Mouse (Mus musculus): ENCODE measurements around the gene Dlx2. TPM values are rescaled to one million over a fixed set of nuclear protein-coding genes. Genes with fewer than 3 reads are reported as not detected.

Dlx2 gene
- total and polyA plus RNA-seq, 3 experiments: not detected

- H3K27me3 ChIP-seq (ENCODE audit: insufficient read depth, low read length): peaks cover 90% of the 10 kb centered on the region
- H3K36me3 ChIP-seq (replicated peaks): no peaks in the 10 kb centered on the region
- peaks cover 55% of the 10 kb centered on the region for H3K4me1 ChIP-seq (ENCODE audit: insufficient read depth, low read depth, low read length)
- peak overlapping the region; percentile 64; the same call in 1 of the 2 replicates for H3K4me3 ChIP-seq (ENCODE audit: low read depth, low read length)
- no peak for ATAC-seq (ENCODE audit: extremely low read depth, insufficient number of reproducible peaks, low FRiP score, poor library complexity, severe bottlenecking)
- DNase-seq (ENCODE audit: low spot score): no peak
- TF ChIP-seq TAL1 (conservative IDR thresholded peaks at IDR 0.05; ENCODE audit: low read depth, low read length) (no peak), GATA1 (IDR thresholded peaks at IDR 0.05; ENCODE audit: borderline replicate concordance, low read length) (no peak), CTCF (IDR thresholded peaks at IDR 0.05; ENCODE audit: low read depth, low read length) (no peak), GATA2 (IDR thresholded peaks at IDR 0.05; ENCODE audit: borderline replicate concordance, low read depth, low read length) (no peak), POLR2AphosphoS5 (IDR thresholded peaks at IDR 0.05; ENCODE audit: insufficient replicate concordance, low read depth, low read length) (no peak)
- H3K9me3 ChIP-seq (replicated peaks): peaks cover 22% of the 10 kb centered on the region
Observed at GRCm38 (mm10) chr2:71542816-71543301, 3.7 kb downstream of the Dlx2 start.

GRCm38 (mm10) chr2:71542227-71542815, 4.2 kb downstream of the Dlx2 start:
- H3K27me3 ChIP-seq (ENCODE audit: insufficient read depth, low read length): peaks cover 95% of the 10 kb centered on the region
- H3K9me3 ChIP-seq (replicated peaks): peaks cover 22% of the 10 kb centered on the region
- no peaks in the 10 kb centered on the region for H3K36me3 ChIP-seq (replicated peaks)
- H3K4me3 ChIP-seq (ENCODE audit: low read depth, low read length): peak overlapping the region; percentile 64; the same call in 1 of the 2 replicates
- peaks cover 57% of the 10 kb centered on the region for H3K4me1 ChIP-seq (ENCODE audit: insufficient read depth, low read depth, low read length)
- TF ChIP-seq CTCF (IDR thresholded peaks at IDR 0.05; ENCODE audit: low read depth, low read length): no peak
- no peak for TF ChIP-seq POLR2AphosphoS5 (IDR thresholded peaks at IDR 0.05; ENCODE audit: insufficient replicate concordance, low read depth, low read length)
- TF ChIP-seq GATA2 (IDR thresholded peaks at IDR 0.05; ENCODE audit: borderline replicate concordance, low read depth, low read length): no peak
- ATAC-seq (ENCODE audit: extremely low read depth, insufficient number of reproducible peaks, low FRiP score, poor library complexity, severe bottlenecking) (no peak), DNase-seq (ENCODE audit: low spot score) (no peak)

GRCm38 (mm10) chr2:71541418-71542226, 4.9 kb downstream of the Dlx2 start:
- no peak overlapping the region; the same call in 1 of the 2 replicates for H3K4me3 ChIP-seq (ENCODE audit: low read depth, low read length)
- H3K9me3 ChIP-seq (replicated peaks): peaks cover 19% of the 10 kb centered on the region
- ATAC-seq (ENCODE audit: extremely low read depth, insufficient number of reproducible peaks, low FRiP score, poor library complexity, severe bottlenecking) (no peak), DNase-seq (ENCODE audit: low spot score) (no peak)
- peaks cover 53% of the 10 kb centered on the region for H3K4me1 ChIP-seq (ENCODE audit: insufficient read depth, low read depth, low read length)
- TF ChIP-seq CTCF (IDR thresholded peaks at IDR 0.05; ENCODE audit: low read depth, low read length): no peak
- TF ChIP-seq POLR2AphosphoS5 (IDR thresholded peaks at IDR 0.05; ENCODE audit: insufficient replicate concordance, low read depth, low read length): no peak
- no peak for TF ChIP-seq GATA1 (IDR thresholded peaks at IDR 0.05; ENCODE audit: borderline replicate concordance, low read length)
- no peak for TF ChIP-seq GATA2 (IDR thresholded peaks at IDR 0.05; ENCODE audit: borderline replicate concordance, low read depth, low read length)
- TF ChIP-seq TAL1 (conservative IDR thresholded peaks at IDR 0.05; ENCODE audit: low read depth, low read length): no peak
- H3K36me3 ChIP-seq (replicated peaks): no peaks in the 10 kb centered on the region
- H3K27me3 ChIP-seq (ENCODE audit: insufficient read depth, low read length): peaks cover 98% of the 10 kb centered on the region

- Histone ChIP-seq H3K27me3 (ENCODE audit: insufficient read depth, low read length) (peaks cover 98% of the 10 kb centered on the region), H3K4me3 (ENCODE audit: low read depth, low read length) (no peak overlapping the region; the same call in 1 of the 2 replicates), H3K4me1 (ENCODE audit: insufficient read depth, low read depth, low read length) (peaks cover 45% of the 10 kb centered on the region), H3K36me3 (replicated peaks) (no peaks in the 10 kb centered on the region), H3K9me3 (replicated peaks) (peaks cover 11% of the 10 kb centered on the region)
- DNase-seq (ENCODE audit: low spot score): no peak
- TF ChIP-seq CTCF (IDR thresholded peaks at IDR 0.05; ENCODE audit: low read depth, low read length) (no peak), POLR2AphosphoS5 (IDR thresholded peaks at IDR 0.05; ENCODE audit: insufficient replicate concordance, low read depth, low read length) (no peak), TAL1 (conservative IDR thresholded peaks at IDR 0.05; ENCODE audit: low read depth, low read length) (no peak), GATA1 (IDR thresholded peaks at IDR 0.05; ENCODE audit: borderline replicate concordance, low read length) (no peak), GATA2 (IDR thresholded peaks at IDR 0.05; ENCODE audit: borderline replicate concordance, low read depth, low read length) (no peak)
- no peak for ATAC-seq (ENCODE audit: extremely low read depth, insufficient number of reproducible peaks, low FRiP score, poor library complexity, severe bottlenecking)
Observed at GRCm38 (mm10) chr2:71540611-71541417, 5.7 kb downstream of the Dlx2 start.

- ATAC-seq (ENCODE audit: extremely low read depth, insufficient number of reproducible peaks, low FRiP score, poor library complexity, severe bottlenecking) (no peak), DNase-seq (ENCODE audit: low spot score) (no peak)
- TF ChIP-seq GATA1 (IDR thresholded peaks at IDR 0.05; ENCODE audit: borderline replicate concordance, low read length): no peak
- no peak for TF ChIP-seq GATA2 (IDR thresholded peaks at IDR 0.05; ENCODE audit: borderline replicate concordance, low read depth, low read length)
- TF ChIP-seq CTCF (IDR thresholded peaks at IDR 0.05; ENCODE audit: low read depth, low read length): no peak
- no peak for TF ChIP-seq POLR2AphosphoS5 (IDR thresholded peaks at IDR 0.05; ENCODE audit: insufficient replicate concordance, low read depth, low read length)
- TF ChIP-seq TAL1 (conservative IDR thresholded peaks at IDR 0.05; ENCODE audit: low read depth, low read length): no peak
- Histone ChIP-seq H3K9me3 (replicated peaks) (no peaks in the 10 kb centered on the region), H3K36me3 (replicated peaks) (peaks cover 9% of the 10 kb centered on the region), H3K4me3 (ENCODE audit: low read depth, low read length) (no peak overlapping the region), H3K4me1 (ENCODE audit: insufficient read depth, low read depth, low read length) (peaks cover 44% of the 10 kb centered on the region), H3K27me3 (ENCODE audit: insufficient read depth, low read length) (peaks cover 90% of the 10 kb centered on the region)
Observed at GRCm38 (mm10) chr2:71534242-71535052, 12.1 kb downstream of the Dlx2 start.
